Mouse (Mus musculus) MEL (cell line): Measurements from ENCODE around the gene Stab2.

Experiments
- CTCF ChIP-seq, 3 experiments: IDR thresholded peaks in 2 of 3; conservative IDR thresholded peaks in 1 of 3; 2 replicates each; pipeline ENCODE4 v1.5.1; 2011 to 2012; ENCODE audit warnings: low read length in 3 of 3, low read depth in 2 of 3, mild to moderate bottlenecking in 2 of 3, improper control_type of control experiment in 1 of 3, inconsistent platforms in 1 of 3, mixed read lengths in 1 of 3, moderate library complexity in 1 of 3; ENCODE audit not compliant: control insufficient read depth in 1 of 3, insufficient read depth in 1 of 3, poor library complexity in 1 of 3, severe bottlenecking in 1 of 3
- GABPA ChIP-seq: IDR thresholded peaks from 2 replicates; pipeline ENCODE4 v1.6.1; 2012; ENCODE audit warnings: low read depth, mild to moderate bottlenecking, inconsistent platforms, low read length, improper control_type of control experiment, moderate library complexity
- MAZ ChIP-seq: IDR thresholded peaks from 2 replicates; pipeline ENCODE4 v1.6.1; 2012; ENCODE audit warnings: low read depth, mild to moderate bottlenecking, inconsistent platforms, low read length, improper control_type of control experiment
- NELFE ChIP-seq: IDR thresholded peaks from 2 replicates; pipeline ENCODE4 v1.6.1; 2011; ENCODE audit warnings: low read depth, low read length, improper control_type of control experiment
- POLR2A ChIP-seq, 2 experiments: IDR thresholded peaks; 2 replicates each; pipeline ENCODE4 v1.6.1; 2011 to 2012; ENCODE audit warnings: low read length in 2 of 2, mild to moderate bottlenecking in 2 of 2, control low read depth in 1 of 2, improper control_type of control experiment in 1 of 2, low read depth in 1 of 2, moderate library complexity in 1 of 2; ENCODE audit not compliant: control insufficient read depth in 1 of 2, insufficient read depth in 1 of 2, poor library complexity in 1 of 2
- SIN3A ChIP-seq: IDR thresholded peaks from 2 replicates; pipeline ENCODE4 v1.6.1; 2012; ENCODE audit warnings: low read length, improper control_type of control experiment, inconsistent platforms
- SMC3 ChIP-seq: IDR thresholded peaks from 2 replicates; pipeline ENCODE4 v1.6.1; 2011; ENCODE audit warnings: low read depth, low read length, improper control_type of control experiment
- TAL1 ChIP-seq: IDR thresholded peaks from 2 replicates; pipeline ENCODE4 v1.6.1; 2012; ENCODE audit warnings: mild to moderate bottlenecking, inconsistent platforms, low read length, moderate library complexity, mixed read lengths
- TBP ChIP-seq: IDR thresholded peaks from 2 replicates; pipeline ENCODE4 v1.8.0; 2011; ENCODE audit warnings: low read depth, low read length, improper control_type of control experiment
- TCF12 ChIP-seq: IDR thresholded peaks from 2 replicates; pipeline ENCODE4 v1.6.1; 2014; ENCODE audit warnings: low read depth, mild to moderate bottlenecking, inconsistent platforms, low read length, improper control_type of control experiment, moderate library complexity
- UBTF ChIP-seq: IDR thresholded peaks from 2 replicates; pipeline ENCODE4 v1.6.1; 2012; ENCODE audit warnings: low read depth, mild to moderate bottlenecking, inconsistent platforms, low read length, improper control_type of control experiment, moderate library complexity, borderline replicate concordance; ENCODE audit not compliant: insufficient read depth
- USF1 ChIP-seq: IDR thresholded peaks from 2 replicates; pipeline ENCODE4 v1.6.1; 2014; ENCODE audit warnings: low read depth, mild to moderate bottlenecking, inconsistent platforms, low read length, improper control_type of control experiment, moderate library complexity

GRCm38 (mm10) chr10:86972503-86972826 is 35.4 kb downstream of the Stab2 start:
- no peak for TF ChIP-seq NELFE
- TF ChIP-seq SIN3A: no peak
- TF ChIP-seq POLR2A (IDR thresholded peaks at IDR 0.05; ENCODE audit: control insufficient read depth in 1 of 2, insufficient read depth in 1 of 2, low read depth in 1 of 2, low read length in 2 of 2, poor library complexity in 1 of 2): no peak
- no peak for TF ChIP-seq USF1
- no peak for TF ChIP-seq TAL1
- no peak for TF ChIP-seq SMC3
- TF ChIP-seq CTCF (IDR thresholded peaks at IDR 0.05 in 2 of 3, conservative IDR thresholded peaks at IDR 0.05 in 1 of 3; ENCODE audit: control insufficient read depth in 1 of 3, insufficient read depth in 1 of 3, low read depth in 2 of 3, low read length in 3 of 3, poor library complexity in 1 of 3, severe bottlenecking in 1 of 3): no peak
- TF ChIP-seq GABPA: no peak
- TF ChIP-seq TBP: no peak
- no peak for TF ChIP-seq UBTF
- no peak for TF ChIP-seq TCF12
- no peak for TF ChIP-seq MAZ
